Mouse (Mus musculus) lung, postnatal 0 days (tissue): ENCODE measurements at regions not wholly inside any gene's neighbourhood (a gene's known extent, or its start where the extent isn't known, plus 50 kb on each side); places are given as distances from the start of the nearest gene placed in this dataset.

Source experiments
- ATAC-seq: fragments of 200-750 bp; cut with Nextera tagmentation; 2 replicates; pipeline ENCODE4 v1.8.0; 2017; ENCODE audit warnings: moderate library complexity
- DNase-seq: peaks from one replicate; pipeline ENCODE4 v3.0.0-alpha.2; 2016; ENCODE audit warnings: low spot score
- H3K27ac ChIP-seq: fragments of 300-500 bp; sonication (generic); 2 replicates; pipeline ENCODE4 v1.5.1; 2014; ENCODE audit warnings: antibody characterized with exemption, mild to moderate bottlenecking, low read length, mixed read lengths
- H3K27me3 ChIP-seq: fragments of 300-500 bp; sonication (generic); replicated peaks from 2 replicates; pipeline ENCODE4 v1.6.1; 2014; ENCODE audit warnings: low read length, mixed read lengths; ENCODE audit not compliant: insufficient read depth
- H3K36me3 ChIP-seq: fragments of 300-500 bp; sonication (generic); 2 replicates; pipeline ENCODE4 v1.6.1; 2014; ENCODE audit warnings: low read length, mixed read lengths; ENCODE audit not compliant: insufficient read depth
- H3K4me1 ChIP-seq: fragments of 300-500 bp; sonication (generic); 2 replicates; pipeline ENCODE4 v1.6.1; 2014; ENCODE audit warnings: antibody characterized with exemption, low read depth, low read length, mixed read lengths; ENCODE audit not compliant: insufficient read depth
- H3K4me2 ChIP-seq: fragments of 300-500 bp; sonication (generic); replicated peaks from 2 replicates; pipeline ENCODE4 v1.6.1; 2014; ENCODE audit warnings: low read depth, mild to moderate bottlenecking, low read length, moderate library complexity, mixed read lengths
- H3K4me3 ChIP-seq: fragments of 300-500 bp; sonication (generic); 2 replicates; pipeline ENCODE4 v1.5.1; 2014; ENCODE audit warnings: low read depth, low read length
- H3K9ac ChIP-seq: fragments of 300-500 bp; sonication (generic); replicated peaks from 2 replicates; pipeline ENCODE4 v1.6.1; 2014; ENCODE audit warnings: low read depth, mild to moderate bottlenecking
- H3K9me3 ChIP-seq: fragments of 300-500 bp; sonication (generic); 2 replicates; pipeline ENCODE4 v1.6.1; 2016; ENCODE audit warnings: low read length, mixed read lengths
- CTCF ChIP-seq: IDR thresholded peaks from 2 replicates; pipeline ENCODE4 v1.5.1; 2016; ENCODE audit warnings: antibody characterized with exemption, mild to moderate bottlenecking
- EP300 ChIP-seq: IDR thresholded peaks from 2 replicates; pipeline ENCODE4 v1.6.1; 2016; ENCODE audit warnings: antibody characterized with exemption, mild to moderate bottlenecking, control low read depth
- WGBS: fragments of 180-500 bp; shearing (Covaris S2); extraction: QIAGEN DNeasy Blood & Tissue Kit; methylation state at CpG from one replicate; pipeline ENCODE4 v1.1.7; 2014; 5-methylcytosine and 5-hydroxymethylcytosine counted together

DNA sequence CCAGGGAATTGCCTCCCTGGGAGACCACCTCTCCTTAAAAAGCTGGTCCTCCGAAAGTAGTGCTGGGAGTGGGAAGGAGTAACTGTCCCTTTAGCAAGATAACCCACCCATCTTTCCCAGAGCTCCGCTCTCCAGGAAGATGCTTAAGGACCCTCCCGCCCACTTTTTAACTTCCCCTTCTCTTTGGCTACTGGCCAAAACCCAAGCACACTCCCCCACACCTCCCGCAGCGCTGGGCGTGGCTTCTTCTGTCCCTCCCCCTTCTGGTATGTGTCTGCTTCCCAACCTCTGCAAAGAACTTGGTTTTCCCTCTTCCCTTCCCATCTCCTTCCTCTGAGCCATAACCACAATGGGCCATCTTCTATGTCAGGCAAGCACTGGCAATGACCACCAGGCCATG is 85.4 kb downstream of the Rpap3 start:
- DNase-seq, result no peak
- H3K4me2 ChIP-seq, result no peak overlapping the region
- H3K4me1 ChIP-seq, result no peaks in the 10 kb centered on the region
- ATAC-seq, result no peak
- 46% methylated on average over 6 of the region's 6 CpGs for WGBS
- no peaks in the 10 kb centered on the region for H3K9me3 ChIP-seq
- no peak overlapping the region for H3K27ac ChIP-seq
- H3K4me3 ChIP-seq, result no peak overlapping the region
- no peak for TF ChIP-seq CTCF
- no peak for TF ChIP-seq EP300
- no peaks in the 10 kb centered on the region for H3K27me3 ChIP-seq
- no peaks in the 10 kb centered on the region for H3K36me3 ChIP-seq
- no peak overlapping the region for H3K9ac ChIP-seq

DNA sequence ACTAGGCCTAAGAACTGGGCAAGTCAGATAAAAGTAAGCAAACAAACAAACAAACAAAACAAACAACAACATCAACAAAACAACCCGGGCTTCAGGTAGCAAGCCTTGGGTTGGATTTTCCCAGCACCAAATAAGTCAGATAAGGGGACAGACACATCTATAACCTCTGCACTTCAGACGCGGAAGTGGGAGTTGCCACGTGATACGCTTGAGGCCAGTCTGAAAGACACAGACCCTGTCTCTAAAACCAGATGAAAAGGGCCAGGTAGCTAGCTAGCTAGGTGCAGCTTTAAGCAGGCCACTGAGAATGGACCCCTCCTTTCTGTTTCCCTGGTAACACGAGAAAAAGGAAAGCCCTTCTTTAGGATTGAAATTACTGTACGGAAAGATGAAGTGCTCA is 85.9 kb downstream of the Rpap3 start:
- H3K36me3 ChIP-seq, result no peaks in the 10 kb centered on the region
- H3K4me2 ChIP-seq, result no peak overlapping the region
- no peaks in the 10 kb centered on the region for H3K9me3 ChIP-seq
- H3K27me3 ChIP-seq, result no peaks in the 10 kb centered on the region
- no peak for DNase-seq
- H3K4me3 ChIP-seq, result no peak overlapping the region
- no peak for TF ChIP-seq EP300
- no peak for TF ChIP-seq CTCF
- WGBS, result 80% methylated on average over 7 of the region's 7 CpGs
- H3K4me1 ChIP-seq, result no peaks in the 10 kb centered on the region
- no peak overlapping the region for H3K9ac ChIP-seq
- ATAC-seq, result no peak
- no peak overlapping the region for H3K27ac ChIP-seq

- ATAC-seq, result no peak
- H3K9ac ChIP-seq, result no peak overlapping the region
- WGBS, result 67% methylated on average over 2 of the region's 2 CpGs
- DNase-seq, result no peak
- no peaks in the 10 kb centered on the region for H3K36me3 ChIP-seq
- H3K4me1 ChIP-seq, result no peaks in the 10 kb centered on the region
- no peak overlapping the region for H3K4me2 ChIP-seq
- no peaks in the 10 kb centered on the region for H3K9me3 ChIP-seq
- no peaks in the 10 kb centered on the region for H3K27me3 ChIP-seq
- H3K4me3 ChIP-seq, result no peak overlapping the region
- H3K27ac ChIP-seq, result no peak overlapping the region
- TF ChIP-seq EP300 (no peak), CTCF (peak; percentile 52)
Observed at GRCm38 (mm10) chr15:97612325-97612724, 93.3 kb downstream of the Rpap3 start.

DNA sequence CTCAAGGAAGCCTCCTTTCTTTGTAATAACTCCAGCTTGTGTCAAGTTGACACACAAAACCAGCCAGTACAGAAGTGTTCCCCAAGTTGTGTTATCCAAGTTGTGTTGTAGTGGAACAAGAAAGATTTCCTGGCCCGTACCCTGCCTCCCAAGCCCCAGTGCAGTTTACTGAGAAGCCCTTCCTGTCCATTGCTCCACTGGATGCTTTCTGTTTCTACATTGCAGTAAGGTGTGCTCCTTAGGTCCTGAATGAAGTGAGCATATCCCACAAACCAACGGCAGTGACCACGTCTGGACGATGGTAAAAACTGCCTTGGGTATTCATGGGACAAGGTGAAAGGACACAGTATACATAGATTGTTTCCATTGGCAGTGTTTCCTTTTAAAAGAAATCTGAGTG is 94.9 kb downstream of the Rpap3 start:
- no peak for ATAC-seq
- Histone ChIP-seq H3K4me1 (no peaks in the 10 kb centered on the region), H3K36me3 (no peaks in the 10 kb centered on the region)

DNA sequence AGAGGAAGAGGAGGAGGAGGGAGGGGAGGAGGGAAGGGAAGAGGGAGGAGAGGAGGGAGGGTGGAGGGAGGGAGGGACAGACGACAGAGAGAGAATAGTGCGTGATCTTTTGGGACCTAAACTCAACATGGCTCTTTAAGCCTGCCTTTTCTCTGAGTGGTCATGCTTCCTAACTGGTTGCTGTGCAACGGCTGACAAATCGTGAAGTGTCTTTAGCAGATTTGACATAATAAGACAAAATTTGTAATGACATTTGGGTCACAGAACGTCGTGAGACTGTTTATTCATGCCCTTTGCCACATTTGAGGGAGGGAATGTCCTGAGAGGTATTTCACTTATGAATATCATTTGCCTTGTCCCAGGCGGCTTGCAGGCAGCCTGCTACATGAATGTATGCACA is 96.1 kb downstream of the Rpap3 start:
- TF ChIP-seq CTCF (no peak), EP300 (no peak)
- ATAC-seq (no peak), DNase-seq (no peak)
- 49% methylated on average over 7 of the region's 7 CpGs for WGBS
- Histone ChIP-seq H3K9ac (no peak overlapping the region), H3K4me3 (no peak overlapping the region), H3K27me3 (no peaks in the 10 kb centered on the region), H3K4me1 (no peaks in the 10 kb centered on the region), H3K27ac (no peak overlapping the region), H3K4me2 (no peak overlapping the region), H3K36me3 (no peaks in the 10 kb centered on the region), H3K9me3 (no peaks in the 10 kb centered on the region)

More for the DNA sequence above, 94.9 kb downstream of the Rpap3 start:
- H3K4me3 ChIP-seq, result no peak overlapping the region
- no peak overlapping the region for H3K27ac ChIP-seq
- no peaks in the 10 kb centered on the region for H3K27me3 ChIP-seq
- TF ChIP-seq CTCF (no peak), EP300 (no peak)
- no peak for DNase-seq
- H3K9me3 ChIP-seq, result no peaks in the 10 kb centered on the region
- 91% methylated on average over 4 of the region's 4 CpGs for WGBS
- H3K4me2 ChIP-seq, result no peak overlapping the region
- H3K9ac ChIP-seq, result no peak overlapping the region

DNA sequence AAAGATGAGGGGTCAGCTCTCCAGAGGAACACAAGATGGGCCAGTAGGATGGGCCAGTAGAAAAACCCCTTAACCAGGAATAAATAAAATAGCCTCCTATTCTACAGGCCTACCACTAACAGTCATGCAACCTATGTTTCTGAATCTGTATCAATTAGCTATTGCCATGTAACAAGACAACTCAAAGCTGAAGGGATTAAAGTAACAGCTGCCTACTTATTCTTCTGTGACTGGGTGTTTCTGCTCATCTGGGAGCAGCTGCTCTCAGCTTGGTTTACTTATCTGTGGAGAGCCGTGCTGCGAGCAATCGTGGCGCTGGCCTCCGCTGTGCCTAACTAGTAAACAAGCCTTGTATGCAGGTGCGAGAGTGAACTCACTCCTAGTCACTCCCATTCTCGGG is 97.0 kb downstream of the Rpap3 start:
- H3K36me3 ChIP-seq, result no peaks in the 10 kb centered on the region
- no peaks in the 10 kb centered on the region for H3K9me3 ChIP-seq
- no peak for TF ChIP-seq EP300
- DNase-seq (no peak), ATAC-seq (no peak)
- H3K9ac ChIP-seq, result no peak overlapping the region
- 77% methylated on average over 7 of the region's 7 CpGs for WGBS
- no peak overlapping the region for H3K27ac ChIP-seq
- H3K27me3 ChIP-seq, result no peaks in the 10 kb centered on the region
- no peak overlapping the region for H3K4me3 ChIP-seq
- no peaks in the 10 kb centered on the region for H3K4me1 ChIP-seq
- H3K4me2 ChIP-seq, result no peak overlapping the region

DNA sequence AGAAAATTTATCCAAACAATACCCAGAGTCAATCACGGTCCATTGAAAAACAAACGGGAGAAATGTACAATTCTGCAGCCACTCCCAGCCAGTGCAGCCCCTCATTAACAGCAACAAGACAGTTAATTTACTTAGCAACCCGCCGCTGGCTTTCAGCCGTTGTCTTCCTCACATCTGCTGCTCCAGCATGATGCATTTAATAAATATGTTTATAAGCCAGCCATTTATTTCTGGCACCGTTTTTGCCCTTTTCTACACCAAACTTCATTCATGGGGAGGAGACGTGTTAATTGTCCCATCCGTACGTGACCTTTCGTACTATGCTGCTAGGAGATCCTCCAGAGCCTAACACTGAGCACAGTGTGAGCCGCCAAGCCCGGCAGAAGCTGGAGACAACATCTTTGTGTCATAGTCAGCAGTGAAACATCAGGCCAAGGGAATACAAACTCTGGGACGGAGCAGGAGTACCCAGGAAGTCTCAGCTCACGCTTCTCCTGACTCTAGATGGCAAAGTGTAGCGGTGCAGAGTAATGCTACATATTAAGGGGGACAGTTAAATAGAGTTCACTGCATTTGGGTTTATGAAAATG is 97.9 kb downstream of the Rpap3 start:
- DNase-seq (no peak), ATAC-seq (no peak)
- Histone ChIP-seq H3K4me1 (no peaks in the 10 kb centered on the region), H3K4me3 (no peak overlapping the region), H3K27me3 (no peaks in the 10 kb centered on the region), H3K9ac (no peak overlapping the region), H3K36me3 (no peaks in the 10 kb centered on the region), H3K9me3 (no peaks in the 10 kb centered on the region), H3K4me2 (0 out of 2 replicates have a peak overlapping the region, but pooled peaks have one; percentile 52), H3K27ac (no peak overlapping the region)
- TF ChIP-seq CTCF (no peak), EP300 (no peak)
- WGBS, result 73% methylated on average over 15 of the region's 15 CpGs
